Mouse (Mus musculus): ENCODE measurements around the gene Adcy4. TPM values are rescaled to one million over a fixed set of nuclear protein-coding genes. Genes with fewer than 3 reads are reported as not detected.

Gene Adcy4
- polyA plus RNA-seq, 1 experiment from 2014 or later: 7.0 TPM

GRCm38 (mm10) chr14:55785195-55785594 is 1.3 kb upstream of the Adcy4 start:
- ATAC-seq: no peak
- no peaks in the 10 kb centered on the region for H3K36me3 ChIP-seq
- peaks cover 6% of the 10 kb centered on the region; the same call in 1 of the 2 replicates for H3K27me3 ChIP-seq (replicated peaks)
- WGBS: 38% methylated on average over 6 of the region's 6 CpGs
- no peak overlapping the region for H3K4me2 ChIP-seq (replicated peaks)
- H3K9me3 ChIP-seq: no peaks in the 10 kb centered on the region
- no peak overlapping the region for H3K27ac ChIP-seq
- no peak overlapping the region for H3K4me3 ChIP-seq (replicated peaks)
- H3K9ac ChIP-seq: no peak overlapping the region
- H3K4me1 ChIP-seq (replicated peaks): peaks cover 29% of the 10 kb centered on the region

- peak overlapping the region; percentile 56; the same call in 1 of the 2 replicates for H3K27ac ChIP-seq
- H3K36me3 ChIP-seq: no peaks in the 10 kb centered on the region
- H3K4me1 ChIP-seq (replicated peaks): peaks cover 26% of the 10 kb centered on the region
- 6% methylated on average over 31 of the region's 31 CpGs for WGBS
- H3K4me2 ChIP-seq (replicated peaks): peak overlapping the region; percentile 78
- H3K9ac ChIP-seq: peak overlapping the region; percentile 45
- H3K4me3 ChIP-seq (replicated peaks): peak overlapping the region; percentile 43
- peaks cover 6% of the 10 kb centered on the region; the same call in 1 of the 2 replicates for H3K27me3 ChIP-seq (replicated peaks)
- H3K9me3 ChIP-seq: no peaks in the 10 kb centered on the region
- ATAC-seq: peak; percentile 19
Measured at GRCm38 (mm10) chr14:55783171-55783957, 531 bp downstream of the Adcy4 start.

- WGBS: 55% methylated on average over 9 of the region's 9 CpGs
- 0 out of 2 replicates have a peak overlapping the region, but pooled peaks have one; percentile 56 for H3K27ac ChIP-seq
- H3K9me3 ChIP-seq: no peaks in the 10 kb centered on the region
- no peaks in the 10 kb centered on the region for H3K36me3 ChIP-seq
- no peak overlapping the region for H3K9ac ChIP-seq
- peaks cover 6% of the 10 kb centered on the region; the same call in 1 of the 2 replicates for H3K27me3 ChIP-seq (replicated peaks)
- peaks cover 19% of the 10 kb centered on the region for H3K4me1 ChIP-seq (replicated peaks)
- H3K4me2 ChIP-seq (replicated peaks): peak overlapping the region; percentile 78
- H3K4me3 ChIP-seq (replicated peaks): peak overlapping the region; percentile 43
- no peak for ATAC-seq
Measured at GRCm38 (mm10) chr14:55782361-55782960, 1.4 kb downstream of the Adcy4 start.

- H3K36me3 ChIP-seq: no peaks in the 10 kb centered on the region
- peaks cover 23% of the 10 kb centered on the region for H3K4me1 ChIP-seq (replicated peaks)
- no peak overlapping the region for H3K9ac ChIP-seq
- WGBS: 15% methylated on average over 14 of the region's 14 CpGs
- peak; percentile 59 for ATAC-seq
- no peak overlapping the region for H3K27ac ChIP-seq
- peaks cover 6% of the 10 kb centered on the region; the same call in 1 of the 2 replicates for H3K27me3 ChIP-seq (replicated peaks)
- H3K4me2 ChIP-seq (replicated peaks): peak overlapping the region; percentile 46
- no peaks in the 10 kb centered on the region for H3K9me3 ChIP-seq
- no peak overlapping the region for H3K4me3 ChIP-seq (replicated peaks)
Measured at GRCm38 (mm10) chr14:55781310-55781709, 2.6 kb downstream of the Adcy4 start.

DNA sequence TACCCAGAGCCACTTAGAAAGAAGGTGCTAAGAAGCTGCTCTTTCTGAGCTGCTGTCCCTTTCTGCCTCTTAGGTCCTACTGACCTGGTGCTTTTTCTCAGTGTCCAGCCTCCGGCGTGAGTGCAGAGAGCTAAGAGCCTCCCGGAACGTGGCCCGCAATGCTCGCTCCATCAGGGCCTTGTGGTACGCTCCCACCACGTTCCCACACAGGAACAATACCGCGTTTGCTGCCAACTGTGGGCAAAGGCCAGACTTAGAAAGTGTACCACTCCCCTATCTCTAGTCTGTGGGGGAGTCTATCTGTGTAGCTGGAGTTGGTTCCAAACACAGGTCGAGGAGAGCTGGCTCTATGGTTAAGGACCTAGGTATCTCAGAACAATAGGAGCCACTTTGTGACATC is 3.2 kb downstream of the Adcy4 start:
- H3K36me3 ChIP-seq: no peaks in the 10 kb centered on the region
- H3K9me3 ChIP-seq: no peaks in the 10 kb centered on the region
- WGBS: 84% methylated on average over 11 of the region's 11 CpGs
- no peak overlapping the region for H3K27ac ChIP-seq
- no peak overlapping the region for H3K4me2 ChIP-seq (replicated peaks)
- peaks cover 23% of the 10 kb centered on the region for H3K4me1 ChIP-seq (replicated peaks)
- no peak for ATAC-seq
- no peak overlapping the region for H3K9ac ChIP-seq
- peaks cover 6% of the 10 kb centered on the region; the same call in 1 of the 2 replicates for H3K27me3 ChIP-seq (replicated peaks)
- no peak overlapping the region for H3K4me3 ChIP-seq (replicated peaks)

GRCm38 (mm10) chr14:55779656-55780055 is 4.2 kb downstream of the Adcy4 start:
- 56% methylated on average over 16 of the region's 16 CpGs for WGBS
- Histone ChIP-seq H3K4me2 (replicated peaks) (no peak overlapping the region), H3K9me3 (no peaks in the 10 kb centered on the region), H3K4me3 (replicated peaks) (no peak overlapping the region), H3K4me1 (replicated peaks) (peaks cover 23% of the 10 kb centered on the region), H3K27me3 (replicated peaks) (peaks cover 6% of the 10 kb centered on the region; the same call in 1 of the 2 replicates), H3K9ac (no peak overlapping the region), H3K27ac (no peak overlapping the region), H3K36me3 (no peaks in the 10 kb centered on the region)
- no peak for ATAC-seq

- Histone ChIP-seq H3K4me1 (replicated peaks) (peaks cover 20% of the 10 kb centered on the region), H3K27me3 (replicated peaks) (peaks cover 3% of the 10 kb centered on the region; the same call in 1 of the 2 replicates), H3K4me2 (replicated peaks) (no peak overlapping the region), H3K36me3 (no peaks in the 10 kb centered on the region), H3K9ac (no peak overlapping the region), H3K9me3 (no peaks in the 10 kb centered on the region), H3K27ac (no peak overlapping the region), H3K4me3 (replicated peaks) (no peak overlapping the region)
- ATAC-seq: no peak
- 89% methylated on average over 15 of the region's 15 CpGs for WGBS
Measured at GRCm38 (mm10) chr14:55778686-55779085, 5.2 kb downstream of the Adcy4 start.

DNA sequence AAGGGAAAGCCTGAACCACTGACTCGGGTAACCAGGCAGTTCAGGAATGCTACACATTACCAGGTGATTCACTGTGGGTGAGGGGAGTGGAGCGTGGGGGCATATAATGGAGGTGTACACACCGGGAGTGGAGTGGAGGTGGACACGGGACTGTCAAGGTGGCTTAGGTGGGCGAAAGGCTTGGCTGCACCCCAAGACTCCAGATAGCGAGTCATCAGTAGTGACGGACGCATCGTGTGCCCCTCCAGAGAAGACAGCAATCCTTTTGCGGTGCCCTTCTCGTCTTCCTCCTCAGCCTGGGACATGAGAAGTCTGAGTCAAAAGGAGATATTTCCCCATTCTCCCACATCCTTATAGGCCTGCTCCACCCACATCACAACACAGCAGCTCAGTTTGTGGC is 6.1 kb downstream of the Adcy4 start:
- Histone ChIP-seq H3K9ac (no peak overlapping the region), H3K9me3 (no peaks in the 10 kb centered on the region), H3K36me3 (no peaks in the 10 kb centered on the region), H3K4me1 (replicated peaks) (peaks cover 15% of the 10 kb centered on the region), H3K27ac (no peak overlapping the region), H3K4me2 (replicated peaks) (no peak overlapping the region), H3K27me3 (replicated peaks) (0 out of 2 replicates have a peak, but pooled peaks cover 3% of the 10 kb centered on the region), H3K4me3 (replicated peaks) (no peak overlapping the region)
- 83% methylated on average over 11 of the region's 11 CpGs for WGBS
- no peak for ATAC-seq

GRCm38 (mm10) chr14:55777176-55777575 is 6.7 kb downstream of the Adcy4 start:
- 0 out of 2 replicates have a peak overlapping the region, but pooled peaks have one; percentile 10 for H3K27ac ChIP-seq
- no peak overlapping the region for H3K9ac ChIP-seq
- peak; percentile 52; the same call in 1 of the 2 replicates for ATAC-seq

DNA sequence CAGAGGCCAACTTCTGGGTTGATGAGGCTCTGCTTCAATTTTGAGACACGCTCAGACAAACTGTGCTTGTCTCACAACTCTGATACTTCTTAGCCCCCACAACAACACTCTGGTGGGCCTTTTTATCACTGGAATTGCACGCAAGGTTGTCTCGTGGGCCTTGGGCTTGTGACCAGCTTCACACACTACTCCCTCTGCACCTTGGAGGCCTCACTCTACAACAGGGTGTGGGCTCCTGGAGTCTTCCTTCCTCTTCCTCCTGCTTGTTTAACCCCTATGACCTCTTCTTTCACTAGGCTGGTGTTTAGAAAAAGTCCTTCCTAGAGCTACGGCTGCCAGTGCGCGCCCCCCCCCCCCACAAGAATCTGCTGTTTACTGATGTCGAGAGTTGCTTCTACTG is 7.2 kb downstream of the Adcy4 start:
- H3K4me1 ChIP-seq (replicated peaks): peaks cover 9% of the 10 kb centered on the region
- H3K9ac ChIP-seq: no peak overlapping the region
- H3K27ac ChIP-seq: 0 out of 2 replicates have a peak overlapping the region, but pooled peaks have one; percentile 10
- H3K36me3 ChIP-seq: no peaks in the 10 kb centered on the region
- peak; percentile 30; the same call in 1 of the 2 replicates for ATAC-seq
- H3K27me3 ChIP-seq (replicated peaks): no peaks in the 10 kb centered on the region; the same call in 1 of the 2 replicates
- H3K4me3 ChIP-seq (replicated peaks): no peak overlapping the region
- no peak overlapping the region for H3K4me2 ChIP-seq (replicated peaks)
- no peaks in the 10 kb centered on the region for H3K9me3 ChIP-seq
- WGBS: 39% methylated on average over 7 of the region's 7 CpGs

More at GRCm38 (mm10) chr14:55777176-55777575, 6.7 kb downstream of the Adcy4 start:
- Histone ChIP-seq H3K9me3 (no peaks in the 10 kb centered on the region), H3K4me3 (replicated peaks) (no peak overlapping the region), H3K27me3 (replicated peaks) (no peaks in the 10 kb centered on the region), H3K4me1 (replicated peaks) (peaks cover 10% of the 10 kb centered on the region), H3K36me3 (no peaks in the 10 kb centered on the region), H3K4me2 (replicated peaks) (no peak overlapping the region)
- WGBS: 14% methylated on average over 3 of the region's 3 CpGs

DNA sequence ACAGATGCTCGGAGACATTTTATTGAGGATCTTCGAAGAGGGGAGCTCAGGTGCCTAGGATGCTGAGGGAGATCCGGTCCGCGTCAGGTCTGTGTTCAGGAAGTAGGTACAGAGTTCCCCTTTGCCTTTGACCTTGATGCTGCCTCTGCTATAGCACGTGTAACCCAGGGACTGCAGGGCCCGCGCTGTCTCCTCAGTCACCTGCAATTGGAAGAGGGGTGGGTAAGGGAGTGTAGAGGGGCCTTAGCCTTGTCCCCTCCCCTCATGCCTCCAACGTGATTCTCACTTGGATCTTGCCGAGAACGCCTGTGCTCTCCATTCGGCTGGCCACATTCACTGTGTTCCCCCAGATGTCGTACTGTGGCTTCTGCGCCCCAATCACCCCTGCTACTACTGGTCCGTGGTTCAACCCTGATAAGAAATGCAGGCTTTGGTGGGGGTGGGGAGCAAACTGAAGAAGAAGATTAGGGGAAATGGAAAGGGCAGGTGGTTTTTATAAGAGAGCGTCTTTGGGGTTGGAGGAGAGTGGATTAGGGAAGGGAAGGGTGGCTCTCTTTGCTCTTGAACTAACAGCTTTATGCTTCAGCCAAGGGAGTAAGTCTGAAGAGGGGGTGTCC is 14.7 kb downstream of the Adcy4 start:
- Histone ChIP-seq H3K4me3 (replicated peaks) (no peak overlapping the region), H3K9me3 (no peaks in the 10 kb centered on the region), H3K9ac (no peak overlapping the region), H3K4me1 (replicated peaks) (peaks cover 6% of the 10 kb centered on the region; the same call in 1 of the 2 replicates), H3K27me3 (replicated peaks) (peaks cover 13% of the 10 kb centered on the region), H3K36me3 (no peaks in the 10 kb centered on the region), H3K4me2 (replicated peaks) (no peak overlapping the region), H3K27ac (no peak overlapping the region)
- no peak for ATAC-seq
- 74% methylated on average over 16 of the region's 16 CpGs for WGBS

DNA sequence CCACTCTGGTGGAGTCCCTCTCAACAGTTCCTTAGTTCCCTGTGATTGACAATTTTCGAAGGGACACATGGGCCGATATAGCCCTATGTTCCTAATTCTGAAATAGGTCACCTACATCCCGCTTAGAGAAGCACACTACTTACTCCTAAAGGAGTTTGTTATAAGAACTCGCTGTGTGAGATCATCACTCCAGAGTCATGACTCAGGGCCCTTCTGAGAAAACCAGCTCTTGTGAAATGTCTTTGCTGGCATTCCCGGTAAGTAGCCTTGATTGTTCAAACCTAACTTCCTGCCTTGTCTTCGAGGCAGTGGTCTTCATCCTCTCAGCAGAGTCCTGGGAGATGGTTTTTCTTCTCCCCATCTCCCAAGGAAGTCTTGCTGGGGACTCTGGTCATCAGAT is 15.3 kb downstream of the Adcy4 start:
- H3K27ac ChIP-seq: no peak overlapping the region
- peaks cover 6% of the 10 kb centered on the region; the same call in 1 of the 2 replicates for H3K4me1 ChIP-seq (replicated peaks)
- H3K4me2 ChIP-seq (replicated peaks): peak overlapping the region; percentile 93; the same call in 1 of the 2 replicates
- no peak overlapping the region for H3K4me3 ChIP-seq (replicated peaks)
- no peaks in the 10 kb centered on the region for H3K9me3 ChIP-seq
- peaks cover 14% of the 10 kb centered on the region for H3K27me3 ChIP-seq (replicated peaks)
- WGBS: 84% methylated on average over 6 of the region's 6 CpGs
- no peak for ATAC-seq
- H3K9ac ChIP-seq: no peak overlapping the region
- H3K36me3 ChIP-seq: no peaks in the 10 kb centered on the region

Measured in intestine, embryonic 15.5 days (tissue).